Mouse (Mus musculus) heart, adult 2 months (tissue): ENCODE results near the gene Tnfrsf21.

Experiments used
- CTCF ChIP-seq: fragments of 200-600 bp; IDR thresholded peaks from 2 replicates; pipeline ENCODE4 v1.8.1; 2022; ENCODE audit warnings: antibody characterized with exemption, mild to moderate bottlenecking, moderate library complexity
- EP300 ChIP-seq: fragments of 200-500 bp; IDR thresholded peaks from 2 replicates; pipeline ENCODE4 v1.6.1; 2011; ENCODE audit warnings: low read depth, low read length, control low read depth; ENCODE audit not compliant: insufficient read depth
- POLR2A ChIP-seq: fragments of 200-500 bp; IDR thresholded peaks from 2 replicates; pipeline ENCODE4 v1.6.1; 2011; ENCODE audit warnings: mild to moderate bottlenecking, low read depth, low read length, control low read depth; ENCODE audit not compliant: insufficient read depth

DNA sequence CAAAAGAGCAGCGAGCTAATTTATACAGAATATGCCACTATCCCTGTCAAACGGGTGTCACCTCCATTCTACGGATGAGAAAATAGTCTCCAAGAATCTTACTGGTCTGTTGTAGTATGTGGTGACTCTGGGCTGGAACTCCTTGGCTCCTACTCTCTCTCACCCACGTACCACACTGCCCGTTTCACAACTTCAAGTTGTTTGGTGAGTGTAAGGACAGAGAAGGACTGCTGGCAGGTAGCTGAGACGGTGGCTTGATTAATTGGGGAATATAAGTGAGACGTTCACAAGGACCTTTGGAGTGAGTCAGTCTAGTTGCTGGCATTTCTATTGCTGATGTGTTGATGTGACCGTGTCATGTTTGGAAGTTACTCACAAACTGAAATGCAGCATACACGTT is 3.3 kb downstream of the Tnfrsf21 start:
- no peak for TF ChIP-seq EP300
- TF ChIP-seq CTCF: no peak
- TF ChIP-seq POLR2A: no peak
